Mouse (Mus musculus): ENCODE data around the gene Actr3.

Actr3 gene

GRCm38 (mm10) chr1:125435369-125436135, at the start of gene Actr3:
Gene Actr3 (minus strand): TSS chr1:125435727.
- in situ Hi-C loops (cut with MboI; ENCODE audit: unreplicated experiment in 2 of 2) = no loop called here

- in situ Hi-C loops (cut with MboI; ENCODE audit: unreplicated experiment in 2 of 2) = no loop called here
Observed at GRCm38 (mm10) chr1:125482459-125483287, 47.1 kb upstream of the Actr3 start.

- in situ Hi-C loops (cut with MboI; ENCODE audit: unreplicated experiment in 2 of 2) = no loop called here
Observed at GRCm38 (mm10) chr1:125481842-125482241, 46.3 kb upstream of the Actr3 start.

GRCm38 (mm10) chr1:125478588-125478987, 43.1 kb upstream of the Actr3 start:
- in situ Hi-C loops (cut with MboI; ENCODE audit: unreplicated experiment in 2 of 2) = no loop called here

- in situ Hi-C loops (cut with MboI; ENCODE audit: unreplicated experiment in 2 of 2) = no loop called here
Observed at GRCm38 (mm10) chr1:125475961-125476682, 40.6 kb upstream of the Actr3 start.

GRCm38 (mm10) chr1:125473866-125474265, 38.3 kb upstream of the Actr3 start:
- in situ Hi-C loops (cut with MboI; ENCODE audit: unreplicated experiment in 2 of 2) = no loop called here

GRCm38 (mm10) chr1:125473126-125473666, 37.7 kb upstream of the Actr3 start:
- in situ Hi-C loops (cut with MboI; ENCODE audit: unreplicated experiment in 2 of 2) = no loop called here

- in situ Hi-C loops (cut with MboI; ENCODE audit: unreplicated experiment in 2 of 2) = no loop called here
Observed at GRCm38 (mm10) chr1:125470805-125471648, 35.5 kb upstream of the Actr3 start.

GRCm38 (mm10) chr1:125467936-125468335, 32.4 kb upstream of the Actr3 start:
- in situ Hi-C loops (cut with MboI; ENCODE audit: unreplicated experiment in 2 of 2) = no loop called here

GRCm38 (mm10) chr1:125466621-125467257, 31.2 kb upstream of the Actr3 start:
- in situ Hi-C loops (cut with MboI; ENCODE audit: unreplicated experiment in 2 of 2) = no loop called here

GRCm38 (mm10) chr1:125464011-125464410, 28.5 kb upstream of the Actr3 start:
- in situ Hi-C loops (cut with MboI; ENCODE audit: unreplicated experiment in 2 of 2) = no loop called here

- in situ Hi-C loops (cut with MboI; ENCODE audit: unreplicated experiment in 2 of 2) = no loop called here
Observed at GRCm38 (mm10) chr1:125463349-125463748, 27.8 kb upstream of the Actr3 start.

- in situ Hi-C loops (cut with MboI; ENCODE audit: unreplicated experiment in 2 of 2) = no loop called here
Observed at GRCm38 (mm10) chr1:125462917-125463316, 27.4 kb upstream of the Actr3 start.

- in situ Hi-C loops (cut with MboI; ENCODE audit: unreplicated experiment in 2 of 2) = no loop called here
Observed at GRCm38 (mm10) chr1:125458531-125458930, 23.0 kb upstream of the Actr3 start.

GRCm38 (mm10) chr1:125455128-125455527, 19.6 kb upstream of the Actr3 start:
- in situ Hi-C loops (cut with MboI; ENCODE audit: unreplicated experiment in 2 of 2) = no loop called here

GRCm38 (mm10) chr1:125450282-125451000, 14.9 kb upstream of the Actr3 start:
- in situ Hi-C loops (cut with MboI; ENCODE audit: unreplicated experiment in 2 of 2) = no loop called here

GRCm38 (mm10) chr1:125447926-125448325, 12.4 kb upstream of the Actr3 start:
- in situ Hi-C loops (cut with MboI; ENCODE audit: unreplicated experiment in 2 of 2) = no loop called here

GRCm38 (mm10) chr1:125441679-125442078, 6.2 kb upstream of the Actr3 start:
- in situ Hi-C loops (cut with MboI; ENCODE audit: unreplicated experiment in 2 of 2) = no loop called here

GRCm38 (mm10) chr1:125441251-125441650, 5.7 kb upstream of the Actr3 start:
- in situ Hi-C loops (cut with MboI; ENCODE audit: unreplicated experiment in 2 of 2) = no loop called here
